Mouse (Mus musculus) Muller cell, postnatal 12 days (primary cell): ENCODE results near the gene Cntnap2.

Experiments
- DNase-seq: peaks from one replicate; pipeline ENCODE4 v3.0.0-alpha.2; 2015; ENCODE audit errors: inconsistent ontology term

Gene Cntnap2

GRCm38 (mm10) chr6:45938263-45938662, 879.1 kb downstream of the Cntnap2 start:
- DNase-seq, result no peak

- DNase-seq, result peak; percentile 26
These were observed 879.6 kb downstream of the Cntnap2 start for GRCm38 (mm10) chr6:45938775-45939174.

- no peak for DNase-seq
These were observed 886.2 kb downstream of the Cntnap2 start for GRCm38 (mm10) chr6:45945144-45945985.

GRCm38 (mm10) chr6:45954773-45955172, 895.6 kb downstream of the Cntnap2 start:
- no peak for DNase-seq

GRCm38 (mm10) chr6:45964494-45964893, 905.3 kb downstream of the Cntnap2 start:
- no peak for DNase-seq

- no peak for DNase-seq
These were observed 915.5 kb downstream of the Cntnap2 start for GRCm38 (mm10) chr6:45974471-45975154.

- no peak for DNase-seq
These were observed 920.0 kb downstream of the Cntnap2 start for GRCm38 (mm10) chr6:45979171-45979570.

- DNase-seq, result peak; percentile 48
These were observed 928.9 kb downstream of the Cntnap2 start for GRCm38 (mm10) chr6:45988051-45988450.

GRCm38 (mm10) chr6:45991086-45991485, 931.9 kb downstream of the Cntnap2 start:
- DNase-seq, result no peak

GRCm38 (mm10) chr6:46022515-46023143, 963.5 kb downstream of the Cntnap2 start:
- DNase-seq, result no peak

GRCm38 (mm10) chr6:46031821-46032594, 972.9 kb downstream of the Cntnap2 start:
- no peak for DNase-seq

GRCm38 (mm10) chr6:46033108-46033507, 974.0 kb downstream of the Cntnap2 start:
- peak; percentile 46 for DNase-seq

- DNase-seq, result no peak
These were observed 981.5 kb downstream of the Cntnap2 start for GRCm38 (mm10) chr6:46040671-46041070.

GRCm38 (mm10) chr6:46080236-46080635, 1021.1 kb downstream of the Cntnap2 start:
- peak; percentile 95 for DNase-seq

- DNase-seq, result no peak
These were observed 1022.3 kb downstream of the Cntnap2 start for GRCm38 (mm10) chr6:46081432-46081831.

- DNase-seq, result peak; percentile 34
These were observed 1084.2 kb downstream of the Cntnap2 start for GRCm38 (mm10) chr6:46143189-46143841.

- DNase-seq, result no peak
These were observed 1107.7 kb downstream of the Cntnap2 start for GRCm38 (mm10) chr6:46166837-46167236.

GRCm38 (mm10) chr6:46197298-46197697, 1138.1 kb downstream of the Cntnap2 start:
- DNase-seq, result no peak

GRCm38 (mm10) chr6:46201828-46202227, 1142.7 kb downstream of the Cntnap2 start:
- no peak for DNase-seq

GRCm38 (mm10) chr6:46205531-46205930, 1146.4 kb downstream of the Cntnap2 start:
- peak; percentile 50 for DNase-seq

- no peak for DNase-seq
These were observed 1173.7 kb downstream of the Cntnap2 start for GRCm38 (mm10) chr6:46232889-46233288.
